Mouse (Mus musculus): ENCODE measurements around the gene Tex19.1.

GRCm38 (mm10) chr11:121137682-121138081 is 8.3 kb upstream of the Tex19.1 start:
- no peak for TF ChIP-seq TAL1 (IDR thresholded peaks at IDR 0.05; ENCODE audit: low read length)
- no peak for TF ChIP-seq GATA1 (IDR thresholded peaks at IDR 0.05; ENCODE audit: low read length)

Measured in erythroblast, embryonic 14.5 days (primary cell).